Mouse (Mus musculus) G1E (cell line): ENCODE data around the gene Gm45062.

Source experiments
- CTCF ChIP-seq: IDR thresholded peaks from 2 replicates; pipeline ENCODE4 v1.5.1; 2012; ENCODE audit warnings: low read depth, low read length, inconsistent platforms, mixed read lengths
- GATA1 ChIP-seq: IDR thresholded peaks from 2 replicates; pipeline ENCODE4 v1.6.1; 2012; ENCODE audit warnings: borderline replicate concordance, low read length, inconsistent platforms, mixed read lengths
- GATA2 ChIP-seq: IDR thresholded peaks from 2 replicates; pipeline ENCODE4 v1.6.1; 2012; ENCODE audit warnings: low read depth, low read length, inconsistent platforms, borderline replicate concordance
- TAL1 ChIP-seq: conservative IDR thresholded peaks from 2 replicates; pipeline ENCODE4 v1.6.1; 2012; ENCODE audit warnings: low read depth, low read length, inconsistent platforms, mixed read lengths

GRCm38 (mm10) chr6:8421421-8421820 lies 162.2 kb downstream of the Gm45062 start:
- no peak for TF ChIP-seq CTCF
- TF ChIP-seq GATA1: no peak
- TF ChIP-seq TAL1: no peak
- no peak for TF ChIP-seq GATA2
